Mouse (Mus musculus) lung, adult 2 months (tissue): ENCODE results near the gene Noa1. TPM values are rescaled to one million over a fixed set of nuclear protein-coding genes. Genes with fewer than 3 reads are reported as not detected.
A peak's percentile ranks its signal among the peaks of the same experiment; 100 is the strongest.

Experiments
- DNase-seq: peaks from one replicate; pipeline ENCODE4 v3.0.0; 2022
- H3K4me1 ChIP-seq: fragments of 200-500 bp; 2 replicates; pipeline ENCODE4 v1.6.1; 2011; ENCODE audit warnings: low read length; ENCODE audit not compliant: control insufficient read depth, insufficient read depth
- H3K4me3 ChIP-seq: fragments of 200-500 bp; replicated peaks from 2 replicates; pipeline ENCODE3; 2011; ENCODE audit warnings: low read depth, mild to moderate bottlenecking, control low read depth, low read length; ENCODE audit errors: extremely low read depth
- CTCF ChIP-seq: fragments of 200-500 bp; IDR thresholded peaks from 2 replicates; pipeline ENCODE4 v1.5.1; 2011; ENCODE audit warnings: mild to moderate bottlenecking, low read length, control low read depth; ENCODE audit not compliant: insufficient read depth
- POLR2A ChIP-seq: fragments of 200-500 bp; IDR thresholded peaks from 2 replicates; pipeline ENCODE4 v1.6.1; 2011; ENCODE audit warnings: low read depth, mild to moderate bottlenecking, control low read depth, low read length, borderline replicate concordance; ENCODE audit errors: extremely low read depth
- WGBS: fragments of 180-500 bp; shearing (Covaris S2); methylation state at CpG from one replicate; pipeline ENCODE4 v1.1.7; 2018; 5-methylcytosine and 5-hydroxymethylcytosine counted together
- polyA plus RNA-seq: library from polyadenylated mRNA; depleted of rRNA; stranded (reverse); fragments of >200 nt; gene quantifications from 2 replicates; pipeline ENCODE4 v1.2.3, GENCODE M21; 2012

The Noa1 gene
- polyA plus RNA-seq, 1 experiment = 8.0 TPM

DNA sequence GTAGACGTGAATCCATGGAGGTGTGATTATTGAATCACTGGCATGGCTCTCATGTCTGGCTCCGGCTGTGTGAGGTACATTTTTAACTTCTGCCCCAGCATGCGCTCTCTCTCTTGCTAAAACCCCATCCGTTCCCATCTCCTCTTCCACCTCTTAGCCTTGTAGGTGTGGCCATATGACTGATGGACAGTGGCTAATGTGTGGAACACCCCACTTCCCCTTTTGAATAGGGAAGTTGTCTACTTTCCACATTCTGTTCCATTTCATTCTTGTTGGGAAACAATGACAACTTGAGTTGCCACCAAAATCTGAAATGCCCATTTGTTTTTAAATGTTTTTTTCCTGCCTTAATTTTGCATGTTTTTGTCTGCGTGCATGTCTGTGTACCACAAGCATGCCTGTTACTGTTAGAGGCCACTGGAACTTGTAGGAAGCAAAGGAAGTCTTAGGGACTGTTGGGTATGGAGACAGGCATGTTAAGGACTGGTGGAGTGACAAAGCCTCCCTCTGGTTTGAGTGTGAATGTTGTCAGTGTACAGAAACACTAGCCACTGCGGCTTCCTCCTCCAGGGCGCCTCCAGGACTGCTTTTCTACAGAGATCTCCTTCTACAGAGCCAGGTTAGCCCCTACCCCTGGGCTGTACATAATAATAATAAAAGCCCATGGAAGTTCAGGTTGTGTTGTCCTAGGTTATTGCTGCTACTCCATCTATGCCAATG lies 16.9 kb downstream of the Noa1 start:
- no peak for DNase-seq
- H3K4me3 ChIP-seq = no peak overlapping the region
- 83% methylated on average over 7 of the region's 7 CpGs for WGBS
- TF ChIP-seq CTCF (no peak), POLR2A (no peak)
- H3K4me1 ChIP-seq = no peaks in the 10 kb centered on the region

DNA sequence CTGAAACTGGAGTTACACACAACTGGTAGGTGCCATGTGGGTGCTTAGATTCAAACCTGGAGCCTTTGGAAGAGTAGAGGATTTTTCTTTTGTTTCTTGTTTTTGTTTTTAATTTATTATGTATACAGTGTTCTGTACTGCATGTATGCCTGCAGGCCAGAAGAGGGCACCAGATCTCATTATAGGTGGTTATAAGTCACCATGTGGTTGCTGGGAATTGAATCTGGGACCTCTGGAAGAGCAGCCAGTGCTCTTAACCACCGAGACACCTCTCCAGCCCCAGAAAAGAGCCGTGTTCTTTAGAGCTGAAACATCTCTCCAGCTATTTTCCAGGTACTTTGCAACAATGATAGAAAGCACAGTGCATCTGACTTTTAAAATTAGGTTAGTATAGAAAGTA lies 19.3 kb downstream of the Noa1 start:
- 92% methylated on average over 2 of the region's 2 CpGs for WGBS
- no peak overlapping the region for H3K4me3 ChIP-seq
- DNase-seq = no peak
- H3K4me1 ChIP-seq = no peaks in the 10 kb centered on the region
- TF ChIP-seq POLR2A = no peak
- TF ChIP-seq CTCF = no peak

DNA sequence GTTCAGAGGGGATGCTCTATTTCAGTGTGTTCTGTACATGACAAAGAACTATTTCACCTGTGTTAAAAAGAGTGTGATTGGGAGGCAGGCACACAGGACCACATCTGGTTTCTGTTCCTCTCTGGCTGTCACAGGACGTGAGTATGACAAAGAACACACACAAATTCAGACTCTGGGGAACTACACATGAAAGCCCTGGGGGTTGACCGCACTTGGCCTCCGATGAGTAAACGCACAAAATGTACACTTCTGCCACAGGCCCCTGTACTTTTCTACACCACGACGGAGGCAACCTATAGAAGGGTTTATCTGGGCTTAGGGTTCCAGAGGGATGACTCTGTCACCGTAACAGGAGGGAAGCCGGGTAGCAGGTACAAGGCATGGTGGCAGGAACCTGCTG lies 20.2 kb downstream of the Noa1 start:
- Histone ChIP-seq H3K4me3 (no peak overlapping the region), H3K4me1 (no peaks in the 10 kb centered on the region)
- no peak for TF ChIP-seq POLR2A
- TF ChIP-seq CTCF = no peak
- WGBS = 77% methylated on average over 8 of the region's 8 CpGs
- no peak for DNase-seq

DNA sequence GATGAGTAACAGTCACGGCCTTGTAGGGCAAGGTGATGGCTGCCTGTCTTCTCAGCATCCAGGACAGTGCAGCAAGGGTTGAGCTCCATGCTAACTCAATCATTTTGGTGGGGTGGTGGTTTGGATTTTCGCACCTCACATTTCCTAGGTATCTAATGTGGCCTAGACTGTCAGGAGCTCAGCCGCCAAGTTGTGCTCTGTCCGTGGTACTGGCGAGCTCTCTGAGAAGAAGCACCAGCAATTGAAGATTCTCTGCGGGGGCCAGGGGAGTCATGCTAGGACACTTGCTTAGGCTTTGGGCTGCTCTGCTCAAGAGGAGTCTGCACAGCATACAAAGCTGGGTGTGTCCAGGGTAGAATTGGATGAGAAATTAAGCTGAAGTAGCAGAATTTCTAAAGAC lies 22.0 kb downstream of the Noa1 start:
- DNase-seq = no peak
- Histone ChIP-seq H3K4me3 (no peak overlapping the region), H3K4me1 (no peaks in the 10 kb centered on the region)
- 78% methylated on average over 6 of the region's 6 CpGs for WGBS
- TF ChIP-seq POLR2A (no peak), CTCF (no peak)

DNA sequence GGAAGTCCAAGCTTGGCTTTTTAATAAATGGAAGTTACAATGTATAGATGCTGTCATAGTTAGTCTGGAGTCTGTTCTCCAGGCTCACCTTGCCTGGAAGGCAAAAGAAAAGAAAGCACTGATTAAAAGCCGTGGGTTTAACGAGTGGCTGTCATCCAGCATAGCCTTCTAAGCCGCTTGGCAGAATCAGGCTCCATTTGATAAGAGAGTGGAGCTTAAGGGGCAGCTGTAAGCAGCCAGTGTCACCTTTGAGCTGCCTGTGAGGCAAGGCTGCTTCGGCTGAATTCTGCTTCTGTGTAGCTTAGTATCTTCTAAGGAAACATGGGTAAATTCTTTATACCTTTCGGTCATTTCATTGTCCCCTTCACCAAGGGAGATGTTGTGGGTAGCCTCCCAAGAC lies 23.0 kb downstream of the Noa1 start:
- H3K4me1 ChIP-seq = no peaks in the 10 kb centered on the region
- no peak overlapping the region for H3K4me3 ChIP-seq
- WGBS = 89% methylated on average over 5 of the region's 5 CpGs
- DNase-seq = no peak
- TF ChIP-seq CTCF (no peak), POLR2A (no peak)

DNA sequence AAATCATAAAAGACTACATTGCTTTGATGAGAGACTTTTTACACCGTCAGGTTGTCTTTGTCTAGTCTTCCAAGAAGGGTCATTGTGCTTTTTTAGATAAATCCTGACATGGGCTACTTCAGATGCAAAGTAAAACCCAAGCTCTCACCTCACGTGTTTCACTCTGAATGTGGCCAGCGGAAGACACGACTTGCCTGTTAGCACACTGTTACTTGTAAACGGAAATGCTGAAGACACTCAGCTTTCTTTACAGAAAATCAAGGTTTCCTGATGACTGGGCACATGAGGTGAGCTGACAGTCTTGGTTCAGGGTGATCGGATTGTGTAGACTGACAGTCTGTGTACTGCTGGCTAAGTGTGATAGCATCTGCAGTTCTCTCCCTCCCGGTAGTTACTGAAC lies 24.2 kb downstream of the Noa1 start:
- TF ChIP-seq CTCF (no peak), POLR2A (no peak)
- Histone ChIP-seq H3K4me3 (no peak overlapping the region), H3K4me1 (no peaks in the 10 kb centered on the region)
- WGBS = 81% methylated on average over 7 of the region's 7 CpGs
- DNase-seq = no peak

DNA sequence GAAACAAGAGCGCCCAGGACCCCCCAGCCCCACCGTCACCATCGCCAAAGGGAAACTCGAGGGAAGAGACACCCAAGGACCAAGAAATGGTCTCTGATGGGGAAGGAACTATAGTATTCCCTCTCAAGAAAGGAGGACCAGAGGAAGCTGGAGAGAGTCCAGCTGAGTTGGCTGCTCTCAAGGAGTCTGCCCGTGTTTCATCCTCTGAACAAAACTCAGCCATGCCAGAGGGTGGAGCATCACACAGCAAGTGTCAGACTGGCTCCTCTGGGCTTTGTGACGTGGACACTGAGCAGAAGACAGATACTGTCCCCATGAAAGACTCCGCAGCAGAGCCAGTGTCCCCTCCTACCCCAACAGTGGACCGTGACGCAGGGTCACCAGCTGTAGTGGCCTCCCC lies 27.6 kb downstream of the Noa1 start:
- no peak overlapping the region for H3K4me3 ChIP-seq
- no peaks in the 10 kb centered on the region for H3K4me1 ChIP-seq
- no peak for DNase-seq
- no peak for TF ChIP-seq CTCF
- no peak for TF ChIP-seq POLR2A
- 84% methylated on average over 9 of the region's 9 CpGs for WGBS

DNA sequence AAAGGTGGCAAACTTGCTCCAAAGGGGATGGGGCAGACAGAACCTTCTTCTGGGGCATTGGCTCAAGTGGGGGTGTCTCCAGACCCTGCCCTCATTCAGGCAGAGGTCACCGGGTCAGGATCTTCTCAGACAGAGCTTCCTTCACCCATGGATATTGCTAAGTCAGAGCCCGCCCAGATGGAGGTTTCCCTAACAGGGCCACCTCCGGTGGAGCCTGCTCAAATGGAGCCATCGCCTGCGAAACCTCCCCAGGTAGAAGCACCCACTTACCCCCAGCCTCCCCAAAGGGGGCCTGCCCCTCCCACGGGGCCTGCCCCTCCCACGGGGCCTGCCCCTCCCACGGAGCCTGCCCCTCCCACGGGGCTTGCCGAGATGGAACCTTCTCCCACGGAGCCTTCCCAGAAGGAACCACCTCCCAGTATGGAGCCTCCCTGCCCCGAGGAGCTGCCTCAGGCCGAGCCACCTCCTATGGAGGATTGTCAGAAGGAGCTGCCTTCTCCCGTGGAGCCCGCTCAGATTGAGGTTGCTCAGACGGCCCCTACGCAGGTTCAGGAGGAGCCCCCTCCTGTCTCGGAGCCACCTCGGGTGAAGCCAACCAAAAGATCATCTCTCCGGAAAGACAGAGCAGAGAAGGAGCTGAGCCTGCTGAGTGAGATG lies 28.2 kb downstream of the Noa1 start:
- no peak overlapping the region for H3K4me3 ChIP-seq
- WGBS = 86% methylated on average over 20 of the region's 20 CpGs
- TF ChIP-seq POLR2A (no peak), CTCF (no peak)
- H3K4me1 ChIP-seq = no peaks in the 10 kb centered on the region
- no peak for DNase-seq

DNA sequence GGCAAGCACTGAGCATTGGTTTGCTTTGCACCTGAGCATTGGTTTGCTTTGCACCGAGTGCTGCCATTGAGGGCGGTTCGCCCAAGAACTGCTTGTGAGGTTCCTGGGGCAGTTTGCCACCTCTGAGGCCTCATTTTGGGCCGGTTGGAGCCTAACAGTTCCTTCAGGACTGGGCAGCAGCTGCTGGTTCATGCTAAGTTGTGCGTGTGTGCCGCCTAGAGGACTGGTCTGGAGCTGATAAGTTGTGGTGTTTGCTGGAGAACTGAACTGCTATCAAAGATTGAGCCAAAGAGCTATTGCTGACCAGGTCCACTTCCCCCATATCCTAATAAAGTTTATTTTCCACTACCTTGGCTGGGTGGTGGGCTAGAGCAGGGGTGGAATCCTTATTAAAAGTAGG lies 32.7 kb downstream of the Noa1 start:
- TF ChIP-seq POLR2A = no peak
- no peak for TF ChIP-seq CTCF
- DNase-seq = no peak

DNA sequence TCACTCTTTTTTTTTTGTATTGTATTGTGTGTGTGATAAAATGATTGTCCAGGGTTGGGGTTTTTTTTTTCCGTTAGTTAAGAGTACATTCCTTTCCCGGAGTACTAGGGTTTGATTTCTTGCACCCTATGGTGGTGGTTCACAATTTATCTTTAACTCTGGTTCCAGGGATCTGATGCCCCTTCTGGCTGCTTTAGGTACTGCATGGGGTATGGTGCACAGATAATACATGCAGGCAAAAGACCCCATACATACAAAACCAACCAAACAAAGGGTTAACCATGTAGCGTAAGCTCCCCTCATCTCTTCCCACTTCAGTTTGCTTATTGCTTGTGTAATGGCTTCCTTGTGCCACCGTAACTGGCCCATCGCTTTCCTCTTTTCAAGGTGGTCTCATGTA lies 33.9 kb downstream of the Noa1 start:
- TF ChIP-seq CTCF (0 out of 2 replicates have a peak, but pooled peaks have one; percentile 8), POLR2A (no peak)
- H3K4me3 ChIP-seq = no peak overlapping the region
- 92% methylated on average over 5 of the region's 5 CpGs for WGBS
- DNase-seq = peak; percentile 36
- H3K4me1 ChIP-seq = no peaks in the 10 kb centered on the region; the same call in 1 of the 2 replicates

More for the DNA sequence above, 32.7 kb downstream of the Noa1 start:
- Histone ChIP-seq H3K4me3 (no peak overlapping the region), H3K4me1 (no peaks in the 10 kb centered on the region; the same call in 1 of the 2 replicates)
- WGBS = 95% methylated on average over 6 of the region's 6 CpGs
